Mouse (Mus musculus): ENCODE results near the gene Gm20521. TPM values are rescaled to one million over a fixed set of nuclear protein-coding genes. Genes with fewer than 3 reads are reported as not detected.
A peak's percentile ranks its signal among the peaks of the same experiment; 100 is the strongest.

Gene Gm20521
- polyA plus RNA-seq, 1 experiment from 2014 or later, result not detected

GRCm38 (mm10) chr14:54870861-54871260, 12.4 kb upstream of the Gm20521 start, which contains the start of gene Homez:
TSS of gene Homez (minus strand) at chr14:54870961.
- Histone ChIP-seq H3K27ac (no peak within 1 kb of the TSS), H3K36me3 (replicated peaks) (no peaks in the 10 kb centered on the region), H3K4me1 (peaks cover 6% of the 10 kb centered on the region), H3K27me3 (ENCODE audit: poor library complexity, severe bottlenecking) (peaks cover 9% of the 10 kb centered on the region; the same call in 1 of the 2 replicates), H3K9me3 (no peaks in the 10 kb centered on the region), H3K4me3 (no peak within 1 kb of the TSS)
- no peak for DNase-seq (ENCODE audit: extremely low spot score, low spot score)
- WGBS, result 93% methylated on average over 5 of the region's 5 CpGs

GRCm38 (mm10) chr14:54874165-54874564, 9.1 kb upstream of the Gm20521 start:
- 87% methylated on average over 3 of the region's 3 CpGs for WGBS
- H3K4me1 ChIP-seq, result peaks cover 28% of the 10 kb centered on the region

DNA sequence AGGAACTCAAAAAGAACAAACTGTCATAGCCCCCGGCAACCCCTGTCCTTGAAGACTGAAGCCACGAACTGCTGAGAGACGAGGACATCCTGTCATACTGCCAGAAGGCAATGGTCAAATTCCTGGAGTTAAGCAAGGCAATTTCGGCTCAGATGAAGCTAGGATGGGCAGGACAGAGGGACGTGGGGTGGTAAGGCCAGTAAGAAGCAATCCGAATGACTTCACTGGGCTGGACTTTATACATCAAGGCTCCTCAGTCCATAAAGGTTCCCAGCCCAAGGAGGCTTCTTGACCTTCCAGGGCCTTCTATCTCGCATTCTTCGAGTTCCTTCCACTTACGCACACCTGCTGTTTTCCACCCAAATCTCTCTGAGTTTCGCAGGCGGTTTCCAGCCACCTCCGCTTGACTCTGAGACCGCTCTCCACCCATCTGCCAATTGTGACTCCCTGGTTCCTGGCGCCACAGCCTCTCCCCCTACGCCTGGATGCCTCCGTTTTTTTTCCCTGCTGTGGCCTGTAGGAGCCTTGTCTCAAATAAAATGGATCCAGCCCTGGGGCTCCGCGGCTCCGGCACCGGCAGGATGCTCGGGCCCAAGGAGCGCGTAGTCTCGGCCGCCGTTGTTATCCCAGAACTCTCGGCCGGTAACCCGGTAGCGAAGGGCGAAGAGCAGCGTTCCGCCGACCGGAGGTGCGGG, 7.2 kb upstream of the Gm20521 start:
- no peak for DNase-seq (ENCODE audit: extremely low spot score, low spot score)
- Histone ChIP-seq H3K4me1 (peaks cover 28% of the 10 kb centered on the region), H3K27me3 (ENCODE audit: poor library complexity, severe bottlenecking) (peaks cover 30% of the 10 kb centered on the region), H3K4me3 (peak overlapping the region; percentile 82), H3K36me3 (replicated peaks) (no peaks in the 10 kb centered on the region), H3K27ac (peak overlapping the region; percentile 92), H3K9me3 (no peaks in the 10 kb centered on the region)
- WGBS, result 2% methylated on average over 36 of the region's 36 CpGs

More at GRCm38 (mm10) chr14:54874165-54874564, 9.1 kb upstream of the Gm20521 start:
- H3K4me3 ChIP-seq, result no peak overlapping the region
- peaks cover 30% of the 10 kb centered on the region for H3K27me3 ChIP-seq (ENCODE audit: poor library complexity, severe bottlenecking)
- no peaks in the 10 kb centered on the region for H3K36me3 ChIP-seq (replicated peaks)
- DNase-seq (ENCODE audit: extremely low spot score, low spot score), result no peak
- H3K9me3 ChIP-seq, result no peaks in the 10 kb centered on the region
- no peak overlapping the region for H3K27ac ChIP-seq

- Histone ChIP-seq H3K9me3 (no peaks in the 10 kb centered on the region), H3K36me3 (replicated peaks) (no peaks in the 10 kb centered on the region), H3K27ac (peak overlapping the region; percentile 92), H3K27me3 (ENCODE audit: poor library complexity, severe bottlenecking) (peaks cover 30% of the 10 kb centered on the region), H3K4me1 (peaks cover 28% of the 10 kb centered on the region), H3K4me3 (peak overlapping the region; percentile 82)
- WGBS, result under 1% methylated on average over 64 of the region's 72 CpGs
- DNase-seq (ENCODE audit: extremely low spot score, low spot score), result peak; percentile 86
These were observed 6.6 kb upstream of the Gm20521 start for GRCm38 (mm10) chr14:54876539-54877047.

DNA sequence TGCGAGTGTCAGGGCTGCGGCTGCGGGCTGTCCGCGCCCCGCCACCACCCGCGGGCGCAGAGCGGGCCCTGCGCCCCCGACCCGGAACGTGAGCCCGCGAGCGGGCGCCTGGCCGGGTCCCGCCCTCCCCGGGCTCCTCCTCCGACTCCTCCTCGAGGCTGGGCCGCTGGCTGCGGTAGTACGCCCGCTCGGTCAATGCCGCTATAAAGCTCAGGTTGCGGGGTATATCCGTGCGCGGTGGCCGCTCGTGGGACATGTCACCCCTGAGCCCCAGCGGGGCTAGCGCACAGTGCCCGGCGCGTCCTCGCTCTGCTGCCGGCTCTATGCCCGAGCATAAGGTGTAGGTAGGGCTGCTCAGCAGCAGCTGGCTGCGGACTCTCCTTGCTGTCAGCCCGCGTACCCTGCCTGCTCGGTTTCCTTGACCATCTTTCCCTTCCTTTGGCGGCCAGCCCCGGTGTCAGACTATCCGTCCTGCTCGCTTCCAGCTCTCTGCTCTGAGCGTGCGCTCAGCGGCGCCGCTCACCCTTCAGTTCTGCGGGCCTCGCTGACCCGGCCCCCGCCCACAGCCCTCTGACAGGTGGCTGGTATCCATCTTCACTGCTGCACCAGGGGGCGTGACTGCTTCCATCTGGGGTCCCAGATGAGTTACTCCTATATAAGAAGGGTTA, 6.1 kb upstream of the Gm20521 start, which contains the start of gene Ppp1r3e:
Gene Ppp1r3e (minus strand): TSS at position 503 of the 668 bp plus-strand sequence.
- Histone ChIP-seq H3K36me3 (replicated peaks) (no peaks in the 10 kb centered on the region), H3K9me3 (no peaks in the 10 kb centered on the region), H3K27me3 (ENCODE audit: poor library complexity, severe bottlenecking) (peaks cover 30% of the 10 kb centered on the region), H3K4me1 (peaks cover 28% of the 10 kb centered on the region), H3K27ac (peak within 1 kb of the TSS; percentile 92), H3K4me3 (peak within 1 kb of the TSS; percentile 82)
- under 1% methylated on average over 61 of the region's 61 CpGs for WGBS
- DNase-seq (ENCODE audit: extremely low spot score, low spot score), result peak; percentile 70

- H3K27me3 ChIP-seq (ENCODE audit: poor library complexity, severe bottlenecking), result no peaks in the 10 kb centered on the region; the same call in 1 of the 2 replicates
- H3K9me3 ChIP-seq, result no peaks in the 10 kb centered on the region
- H3K27ac ChIP-seq, result peak overlapping the region; percentile 93
- H3K4me1 ChIP-seq, result peaks cover 33% of the 10 kb centered on the region
- peaks cover 18% of the 10 kb centered on the region for H3K36me3 ChIP-seq (replicated peaks)
- DNase-seq (ENCODE audit: extremely low spot score, low spot score), result no peak
- WGBS, result 34% methylated on average over 21 of the region's 21 CpGs
- H3K4me3 ChIP-seq, result peak overlapping the region; percentile 72
These were observed 926 bp downstream of the Gm20521 start for GRCm38 (mm10) chr14:54884022-54884712.

DNA sequence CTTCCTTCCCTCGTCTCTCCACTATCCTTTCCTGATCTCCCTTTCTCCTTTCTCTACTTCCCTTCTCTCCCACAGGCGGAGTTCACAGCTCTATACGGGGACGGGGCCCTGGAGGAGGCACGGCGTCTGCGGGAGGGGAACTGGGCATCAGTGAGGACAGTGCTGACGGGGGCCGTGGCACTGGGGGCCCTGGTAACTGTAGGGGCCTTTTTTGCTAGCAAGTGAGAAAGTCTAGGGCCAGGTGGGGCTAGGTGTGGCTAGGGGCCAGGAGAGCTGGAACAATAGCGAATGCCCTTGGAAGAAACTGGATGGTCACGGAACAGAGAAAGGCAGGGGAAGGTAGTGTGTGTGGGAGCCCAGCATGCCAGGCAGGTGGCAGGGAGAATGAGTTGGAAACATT, 2.1 kb downstream of the Gm20521 start:
- Histone ChIP-seq H3K36me3 (replicated peaks) (peaks cover 18% of the 10 kb centered on the region), H3K27me3 (ENCODE audit: poor library complexity, severe bottlenecking) (no peaks in the 10 kb centered on the region), H3K4me1 (peaks cover 33% of the 10 kb centered on the region), H3K9me3 (no peaks in the 10 kb centered on the region), H3K4me3 (0 out of 2 replicates have a peak overlapping the region, but pooled peaks have one; percentile 72), H3K27ac (no peak overlapping the region)
- no peak for DNase-seq (ENCODE audit: extremely low spot score, low spot score)
- WGBS, result 89% methylated on average over 11 of the region's 11 CpGs

- no peak for DNase-seq (ENCODE audit: extremely low spot score, low spot score)
- H3K36me3 ChIP-seq (replicated peaks), result peaks cover 20% of the 10 kb centered on the region
- peak within 1 kb of the TSS; percentile 87 for H3K4me3 ChIP-seq
- no peaks in the 10 kb centered on the region for H3K9me3 ChIP-seq
- 92% methylated on average over 3 of the region's 3 CpGs for WGBS
- H3K4me1 ChIP-seq, result peaks cover 23% of the 10 kb centered on the region
- H3K27ac ChIP-seq, result peak within 1 kb of the TSS; percentile 98
- H3K27me3 ChIP-seq (ENCODE audit: poor library complexity, severe bottlenecking), result no peaks in the 10 kb centered on the region
These were observed 9.0 kb downstream of the Gm20521 start, which contains the start of gene Pabpn1 for GRCm38 (mm10) chr14:54892200-54892599. TSS of gene Pabpn1 (plus strand) at chr14:54892500.

DNA sequence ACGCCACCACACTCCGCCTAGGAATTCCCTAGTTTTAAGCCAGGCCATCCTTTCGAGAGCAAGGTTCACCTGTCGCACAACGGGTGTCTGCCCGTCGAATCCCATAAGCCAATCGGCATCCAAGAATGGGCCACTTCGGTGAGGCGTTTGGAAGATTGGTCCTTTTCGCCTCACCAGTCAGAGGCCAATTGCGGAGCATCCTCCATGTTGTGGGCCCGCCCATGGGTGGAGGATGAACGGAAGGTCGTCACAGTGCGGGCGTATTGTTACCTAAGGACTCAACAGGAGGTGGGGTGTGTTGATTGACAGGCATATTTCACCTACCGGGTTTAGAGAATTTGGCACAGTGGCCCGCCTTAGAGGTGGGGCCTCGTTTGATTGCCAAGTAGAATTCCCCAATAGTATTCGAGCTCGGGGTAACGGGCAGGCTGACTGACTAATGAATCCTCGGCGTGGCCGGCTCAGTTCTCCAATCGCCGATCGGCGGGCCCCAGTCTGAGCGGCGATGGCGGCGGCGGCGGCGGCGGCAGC, 10.5 kb downstream of the Gm20521 start:
- no peaks in the 10 kb centered on the region for H3K27me3 ChIP-seq (ENCODE audit: poor library complexity, severe bottlenecking)
- peaks cover 35% of the 10 kb centered on the region for H3K36me3 ChIP-seq (replicated peaks)
- DNase-seq (ENCODE audit: extremely low spot score, low spot score), result peak; percentile 96
- H3K27ac ChIP-seq, result peak overlapping the region; percentile 98
- under 1% methylated on average over 38 of the region's 38 CpGs for WGBS
- H3K4me3 ChIP-seq, result peak overlapping the region; percentile 87
- H3K9me3 ChIP-seq, result no peaks in the 10 kb centered on the region
- H3K4me1 ChIP-seq, result peaks cover 26% of the 10 kb centered on the region

GRCm38 (mm10) chr14:54894296-54895151, 11.3 kb downstream of the Gm20521 start:
- Histone ChIP-seq H3K4me1 (peaks cover 26% of the 10 kb centered on the region), H3K27ac (peak overlapping the region; percentile 98), H3K27me3 (ENCODE audit: poor library complexity, severe bottlenecking) (no peaks in the 10 kb centered on the region), H3K4me3 (peak overlapping the region; percentile 87), H3K36me3 (replicated peaks) (peaks cover 40% of the 10 kb centered on the region), H3K9me3 (no peaks in the 10 kb centered on the region)
- WGBS, result under 1% methylated on average over 53 of the region's 54 CpGs
- peak; percentile 64 for DNase-seq (ENCODE audit: extremely low spot score, low spot score)

- Histone ChIP-seq H3K9me3 (no peaks in the 10 kb centered on the region), H3K27ac (no peak overlapping the region), H3K4me3 (no peak overlapping the region; the same call in 1 of the 2 replicates), H3K27me3 (ENCODE audit: poor library complexity, severe bottlenecking) (no peaks in the 10 kb centered on the region), H3K36me3 (replicated peaks) (peaks cover 40% of the 10 kb centered on the region), H3K4me1 (peaks cover 26% of the 10 kb centered on the region)
- no peak for DNase-seq (ENCODE audit: extremely low spot score, low spot score)
- WGBS, result 80% methylated on average over 2 of the region's 2 CpGs
These were observed 14.2 kb downstream of the Gm20521 start for GRCm38 (mm10) chr14:54897445-54897844.

Data from forebrain, embryonic 10.5 days (tissue).